Mouse (Mus musculus): ENCODE measurements around the gene Lef1. TPM values are rescaled to one million over a fixed set of nuclear protein-coding genes. Genes with fewer than 3 reads are reported as not detected.

Gene Lef1
- total RNA-seq, 4 experiments from 2014 or later: 7.4 to 7.6 (median 7.4) TPM

DNA sequence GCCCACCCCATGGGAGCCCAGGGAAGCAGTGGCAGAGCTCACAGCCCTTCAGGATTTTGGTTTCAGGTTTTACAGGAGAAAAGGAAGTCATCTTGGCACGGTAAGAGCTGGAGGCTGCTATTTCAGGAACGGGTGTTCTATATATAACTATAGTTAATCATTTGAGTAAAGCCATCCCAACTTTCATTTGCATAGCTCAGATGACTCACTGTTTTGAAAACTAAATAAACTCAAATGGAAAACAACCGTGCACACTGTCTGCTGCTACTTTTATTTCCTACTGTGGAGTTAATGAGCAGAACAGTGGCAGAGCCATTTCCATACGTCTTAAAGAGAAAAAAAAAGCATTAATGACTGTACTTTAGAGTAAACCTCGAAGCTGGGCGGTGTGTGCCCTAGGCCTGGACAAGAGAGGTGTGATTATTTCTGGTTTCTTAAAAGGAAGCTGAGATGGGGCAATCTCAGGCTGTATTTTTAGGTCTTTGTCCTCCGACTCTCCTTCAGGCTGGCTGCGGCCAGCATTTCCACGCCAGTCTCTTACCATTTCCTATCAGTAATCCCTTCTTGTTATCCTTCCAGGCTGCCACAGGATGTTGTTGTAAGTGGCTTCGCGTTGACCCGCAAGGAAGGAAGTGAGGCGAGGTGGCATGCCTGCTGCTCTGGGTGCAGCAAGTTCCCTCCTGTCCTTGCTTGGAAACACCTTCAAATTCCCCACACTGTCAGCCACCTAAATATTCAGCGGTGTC is 29.2 kb downstream of the Lef1 start:
- no peak for DNase-seq (ENCODE audit: low spot score in 2 of 2)

DNA sequence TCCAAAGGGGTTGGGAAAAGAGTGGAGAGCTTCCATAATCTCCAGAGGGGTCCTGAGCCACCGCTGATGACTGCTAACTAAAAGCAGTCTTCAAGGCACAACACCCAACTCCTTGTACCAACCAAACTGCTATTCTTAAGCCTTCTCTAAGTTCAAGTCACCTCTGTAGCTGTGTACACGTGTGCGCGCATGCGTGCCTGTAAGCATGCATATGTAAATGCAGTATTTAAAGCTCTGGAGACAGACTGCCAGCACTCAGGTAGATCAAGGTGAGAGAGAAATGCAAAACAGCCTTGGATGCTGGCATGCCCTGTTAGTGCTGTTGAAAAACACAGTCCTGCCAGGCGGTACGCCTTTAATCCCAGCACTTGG is 29.8 kb downstream of the Lef1 start:
- no peak for DNase-seq (ENCODE audit: low spot score in 2 of 2)

DNA sequence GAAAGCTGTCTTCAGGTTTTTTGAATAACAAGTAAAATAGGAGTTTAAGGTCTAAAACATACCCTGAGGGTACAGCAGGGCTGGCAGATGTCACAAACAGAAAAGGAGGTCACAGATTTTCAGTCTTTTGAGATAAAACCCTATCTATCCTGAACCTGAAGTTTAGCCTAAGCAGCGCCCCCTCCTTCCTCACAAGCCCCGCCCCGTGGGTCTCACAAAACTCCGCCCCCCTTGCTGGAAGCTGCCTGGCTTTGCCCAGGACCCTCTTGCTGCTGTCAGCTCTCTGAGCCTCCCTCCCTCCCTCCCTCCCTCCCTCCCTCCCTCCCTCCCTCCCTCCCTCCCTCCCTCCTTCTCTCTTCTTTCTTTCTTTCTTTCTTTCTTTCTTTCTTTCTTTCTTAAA is 31.3 kb downstream of the Lef1 start:
- no peak for DNase-seq (ENCODE audit: low spot score in 2 of 2)

DNA sequence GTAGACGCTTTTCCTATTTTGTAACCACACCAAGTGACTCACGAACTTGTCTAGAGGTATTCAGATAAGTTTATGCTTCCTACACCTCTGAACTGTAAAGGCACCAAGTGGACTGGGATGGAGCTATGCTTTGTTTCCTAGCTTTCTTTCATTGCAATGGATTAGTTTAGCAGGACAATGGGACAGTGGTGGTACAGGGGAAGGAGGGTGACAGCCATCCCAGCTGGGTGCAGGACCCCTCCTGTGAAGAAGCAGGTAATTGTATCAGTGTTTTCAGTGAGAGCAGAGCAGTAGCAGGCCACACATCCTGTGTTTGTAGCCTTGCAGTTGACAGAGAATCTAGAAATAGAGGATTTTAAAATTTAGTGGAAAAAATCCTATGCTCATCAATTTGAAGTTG is 34.0 kb downstream of the Lef1 start:
- DNase-seq (ENCODE audit: low spot score in 2 of 2): no peak

DNA sequence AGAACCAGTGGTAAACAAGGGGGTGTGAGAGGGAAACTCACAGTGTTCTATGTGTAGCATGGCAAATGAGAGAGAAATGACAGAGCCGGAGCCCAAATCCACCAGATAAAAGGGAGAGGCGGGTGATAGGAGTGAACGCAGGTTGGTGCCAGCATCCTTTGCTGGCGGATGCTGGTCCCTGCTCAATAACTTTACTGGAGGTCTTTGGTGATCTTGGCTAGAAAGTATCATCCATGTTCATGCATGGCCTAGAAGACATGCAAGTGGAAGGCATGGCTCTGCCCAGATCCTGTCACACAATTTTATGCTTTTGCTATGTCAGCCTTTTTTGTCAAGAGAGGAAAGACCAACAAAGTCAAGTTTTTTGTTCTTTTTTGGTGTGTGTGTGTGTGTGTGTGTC is 42.6 kb downstream of the Lef1 start:
- DNase-seq (ENCODE audit: low spot score in 2 of 2): no peak

DNA sequence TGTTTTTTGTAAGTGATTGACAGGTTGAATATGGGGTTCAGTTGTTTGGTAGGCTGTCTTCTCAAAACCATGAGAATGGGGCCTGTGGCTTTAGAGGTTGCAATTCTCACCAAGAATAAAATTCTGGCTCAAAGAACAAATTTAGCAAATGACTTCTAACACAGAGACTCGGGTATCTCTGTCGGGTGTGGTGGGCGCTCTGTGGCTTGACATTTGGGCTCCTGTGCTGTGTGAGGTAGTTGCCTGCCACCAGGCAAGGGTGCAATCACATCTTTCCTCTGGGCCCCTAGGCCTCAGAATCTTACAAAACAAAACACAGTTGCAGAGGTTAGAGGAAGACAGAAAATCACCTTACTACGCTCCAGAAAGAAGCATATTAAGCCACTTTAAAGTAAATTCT is 43.6 kb downstream of the Lef1 start:
- DNase-seq (ENCODE audit: low spot score in 2 of 2): no peak

DNA sequence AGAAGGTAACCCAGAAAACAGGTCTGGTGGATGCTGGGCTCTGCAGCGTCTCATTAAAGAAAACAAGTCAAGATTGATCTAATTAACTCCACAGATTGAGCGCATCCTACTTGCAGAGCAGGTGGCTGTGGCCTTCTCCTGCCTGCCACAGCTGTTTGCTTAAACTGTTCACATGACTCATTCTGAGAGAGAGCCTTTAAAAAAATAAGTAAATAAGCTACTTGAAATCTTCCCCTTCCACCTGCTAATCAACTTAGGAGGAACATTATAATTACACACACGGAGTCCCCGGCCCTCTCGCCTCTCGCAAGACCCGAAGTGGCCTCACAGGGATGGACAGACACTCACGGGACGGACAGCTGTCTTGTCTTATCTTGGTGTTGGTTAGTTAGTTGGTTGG is 44.3 kb downstream of the Lef1 start:
- no peak for DNase-seq (ENCODE audit: low spot score in 2 of 2)

DNA sequence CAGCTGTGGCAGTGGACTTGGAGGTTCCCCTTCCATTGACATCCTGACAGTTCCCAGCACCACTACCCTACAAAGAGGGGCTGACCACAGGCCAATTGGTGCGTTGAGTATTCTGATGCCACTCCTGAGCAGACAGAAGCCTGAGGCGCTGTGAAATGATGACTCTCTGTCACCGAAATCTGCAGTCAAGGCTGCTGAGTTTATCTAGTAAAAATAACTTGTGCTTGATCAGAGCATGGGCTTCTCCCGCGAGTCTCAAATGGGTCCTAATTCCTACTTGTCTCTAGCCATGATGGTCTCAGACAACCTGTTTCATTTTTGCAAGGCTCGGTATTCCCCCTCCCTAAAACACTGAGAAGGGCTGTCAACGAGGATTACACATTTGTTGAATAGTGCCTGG is 44.8 kb downstream of the Lef1 start:
- DNase-seq (ENCODE audit: low spot score in 2 of 2): no peak

DNA sequence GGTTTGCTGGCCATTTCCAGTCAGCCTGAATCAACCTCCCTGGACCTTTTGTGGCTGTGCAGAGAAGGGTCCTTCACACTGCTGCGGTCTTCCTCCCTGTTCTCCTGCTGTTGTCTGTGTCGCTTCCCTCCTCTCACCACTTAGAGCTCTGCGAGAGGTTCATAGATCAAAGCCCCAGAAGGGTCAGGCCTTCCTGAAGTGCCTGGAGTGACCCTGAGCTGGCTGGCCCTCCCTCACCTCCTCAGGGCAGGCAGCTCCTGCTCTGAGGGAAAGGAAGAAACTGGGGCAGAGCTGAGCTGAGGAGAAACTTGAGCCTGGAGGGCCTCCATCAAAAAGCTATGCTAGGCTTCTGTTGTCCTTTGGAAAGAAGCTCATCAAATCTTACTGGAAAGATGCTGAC is 45.4 kb downstream of the Lef1 start:
- no peak for DNase-seq (ENCODE audit: low spot score in 2 of 2)

DNA sequence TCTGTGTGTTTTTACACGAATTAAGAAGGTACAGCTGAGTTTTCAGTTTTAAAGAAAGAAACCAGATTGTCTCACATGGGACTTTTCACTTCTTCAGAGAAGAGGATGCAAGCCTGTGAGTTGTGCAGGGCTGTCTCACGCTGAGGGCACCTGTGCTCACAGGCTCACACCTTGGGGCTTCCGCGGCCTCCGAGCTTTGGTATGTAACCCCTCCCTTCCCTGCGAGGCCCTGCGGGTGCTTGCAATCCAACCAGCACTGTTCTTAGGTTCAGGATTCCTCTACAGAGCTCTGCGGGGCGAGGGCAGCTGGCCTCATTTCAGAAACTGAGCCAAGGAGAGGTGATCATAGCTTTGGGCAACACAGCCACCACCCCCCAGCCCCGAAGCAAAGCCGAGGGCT is 46.1 kb downstream of the Lef1 start:
- no peak for DNase-seq (ENCODE audit: low spot score in 2 of 2)

DNA sequence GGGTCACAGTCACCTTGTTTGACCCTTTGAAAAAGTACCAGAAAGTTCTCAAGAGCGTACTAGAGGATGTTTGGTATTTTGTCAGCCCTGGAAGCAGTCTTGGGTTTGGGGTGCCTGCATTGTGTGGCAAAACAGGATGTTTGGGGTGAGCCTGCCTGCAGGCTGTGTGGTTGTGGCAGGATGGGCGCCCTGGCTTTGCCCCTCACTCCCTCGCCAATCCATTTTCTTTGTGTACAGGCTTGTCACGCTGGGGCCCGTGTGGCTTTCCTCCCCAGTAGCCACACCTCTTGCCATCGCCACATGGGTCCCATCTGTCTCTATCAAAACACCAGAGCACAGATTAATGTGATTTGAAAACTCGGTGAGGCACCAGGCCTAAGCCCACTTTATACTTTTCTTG is 47.2 kb downstream of the Lef1 start:
- DNase-seq (ENCODE audit: low spot score in 2 of 2): no peak

DNA sequence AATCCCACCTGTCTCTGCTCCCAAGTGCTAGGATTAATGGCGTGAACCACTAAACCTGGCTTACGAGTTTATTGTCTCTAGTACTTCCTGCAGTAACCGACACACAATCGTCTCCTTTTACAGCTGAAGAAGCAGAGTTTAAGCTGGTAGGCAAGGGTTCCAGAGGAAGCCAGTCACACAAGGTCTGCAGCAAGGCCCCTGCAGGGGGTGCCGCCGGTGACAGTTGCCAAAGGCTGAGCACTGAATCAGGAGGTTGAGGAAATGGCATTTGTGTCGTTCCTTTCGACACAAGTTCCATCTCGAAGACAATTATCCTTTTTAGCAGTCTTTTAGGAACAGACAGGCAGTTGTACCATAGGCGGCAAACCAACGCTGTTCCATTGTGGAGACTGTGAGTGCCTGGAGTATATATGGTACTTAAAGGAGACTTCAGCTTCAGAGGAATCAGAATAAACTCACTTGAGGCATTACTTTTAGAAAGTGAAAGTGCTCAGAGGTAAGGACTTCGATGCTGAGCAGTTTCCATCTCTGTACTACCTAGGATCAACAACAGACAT is 49.0 kb downstream of the Lef1 start:
- DNase-seq (ENCODE audit: low spot score in 2 of 2): no peak

DNA sequence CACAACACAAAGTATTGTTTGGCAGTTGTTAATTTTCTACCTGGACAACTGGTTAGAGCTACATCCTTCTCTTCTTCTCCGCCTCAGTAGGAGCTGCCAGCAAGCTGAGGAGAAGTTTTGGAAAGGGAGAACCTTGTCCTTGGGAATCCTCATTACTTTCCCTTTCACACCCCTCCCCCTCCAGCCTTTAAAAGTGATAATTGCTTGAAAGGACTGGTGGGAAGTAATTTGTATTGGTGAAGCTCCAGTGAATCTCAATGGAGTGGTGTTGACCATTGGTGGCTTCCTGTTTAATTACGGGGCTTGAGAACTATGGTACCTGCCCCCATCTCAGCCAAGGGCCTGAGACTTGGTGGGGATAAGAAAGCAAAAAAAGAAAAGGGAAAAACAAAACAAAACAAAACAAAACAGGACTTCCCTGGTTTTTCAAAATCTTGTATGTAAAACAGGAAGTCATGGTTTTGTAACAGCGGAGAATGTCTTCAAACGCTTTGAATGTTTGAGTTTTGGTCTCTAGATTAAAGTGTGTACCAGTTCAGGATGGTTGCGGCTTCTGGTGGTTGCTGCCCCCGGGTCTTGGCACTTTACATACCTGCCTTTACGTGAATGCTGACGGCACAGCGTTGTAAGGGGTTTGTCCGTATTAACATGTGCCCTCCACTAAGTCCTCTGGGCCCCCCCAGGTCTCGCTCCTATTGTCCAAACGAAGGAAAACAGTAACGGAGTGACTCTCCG is 49.8 kb downstream of the Lef1 start:
- no peak for DNase-seq (ENCODE audit: low spot score in 2 of 2)

DNA sequence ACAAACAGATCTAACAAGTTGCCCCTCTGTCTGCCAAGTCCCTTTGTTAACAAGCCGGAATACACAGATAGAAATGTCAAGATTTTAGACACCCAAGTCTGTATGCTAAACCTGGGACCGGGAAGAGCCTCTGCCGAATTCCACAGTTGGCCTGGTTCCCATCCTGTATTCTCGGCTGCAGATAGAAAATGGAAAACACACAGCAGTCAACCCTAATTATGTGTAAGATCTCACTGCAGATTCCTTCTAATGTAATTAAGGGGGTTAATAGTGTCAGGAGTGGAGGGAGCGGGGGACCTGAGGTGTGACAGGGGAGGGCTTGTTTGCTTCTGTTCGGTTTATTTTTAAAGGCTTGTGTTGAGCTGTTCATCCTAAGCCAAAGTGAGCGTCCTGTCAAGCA is 50.6 kb downstream of the Lef1 start:
- DNase-seq (ENCODE audit: low spot score in 2 of 2): no peak

DNA sequence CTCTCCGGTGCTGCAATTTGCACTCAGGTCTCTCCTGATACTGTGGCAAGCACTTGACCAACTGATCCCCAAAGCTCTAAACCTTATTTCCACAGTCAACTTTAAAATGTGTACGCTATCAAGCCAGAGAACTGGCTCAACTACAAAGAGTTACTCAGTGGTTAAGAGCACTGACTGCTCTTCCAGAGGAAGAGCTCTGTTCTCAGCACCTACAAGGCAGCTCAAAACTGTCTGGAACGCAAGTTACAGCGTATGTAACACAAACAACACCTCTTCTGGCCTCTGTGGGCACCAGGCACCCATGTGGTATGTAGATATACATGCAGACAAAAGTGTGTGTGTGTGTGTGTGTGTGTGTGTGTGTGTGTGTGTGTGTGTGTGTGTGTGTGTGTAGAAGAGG is 57.5 kb downstream of the Lef1 start:
- DNase-seq (ENCODE audit: low spot score in 2 of 2): no peak

DNA sequence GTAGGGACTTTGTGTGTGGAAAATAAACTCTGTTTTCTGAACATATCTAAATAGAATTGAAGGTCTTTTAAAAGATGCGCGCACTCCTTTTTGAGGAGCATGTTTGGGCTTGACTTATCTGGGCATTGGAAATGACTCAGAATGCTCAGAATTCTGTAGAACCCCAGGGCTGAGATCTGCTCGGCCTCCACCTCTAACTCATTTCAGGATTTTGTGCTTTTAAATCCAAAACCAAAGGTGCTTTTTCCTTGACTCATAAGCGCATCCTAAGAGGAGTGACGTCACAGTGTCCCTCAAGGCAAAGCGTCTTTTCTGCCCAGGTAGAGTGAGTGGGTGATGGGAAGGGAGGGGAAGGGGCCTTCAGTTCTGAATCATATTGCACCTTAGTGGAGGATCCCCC is 58.9 kb downstream of the Lef1 start:
- no peak for DNase-seq (ENCODE audit: low spot score in 2 of 2)

DNA sequence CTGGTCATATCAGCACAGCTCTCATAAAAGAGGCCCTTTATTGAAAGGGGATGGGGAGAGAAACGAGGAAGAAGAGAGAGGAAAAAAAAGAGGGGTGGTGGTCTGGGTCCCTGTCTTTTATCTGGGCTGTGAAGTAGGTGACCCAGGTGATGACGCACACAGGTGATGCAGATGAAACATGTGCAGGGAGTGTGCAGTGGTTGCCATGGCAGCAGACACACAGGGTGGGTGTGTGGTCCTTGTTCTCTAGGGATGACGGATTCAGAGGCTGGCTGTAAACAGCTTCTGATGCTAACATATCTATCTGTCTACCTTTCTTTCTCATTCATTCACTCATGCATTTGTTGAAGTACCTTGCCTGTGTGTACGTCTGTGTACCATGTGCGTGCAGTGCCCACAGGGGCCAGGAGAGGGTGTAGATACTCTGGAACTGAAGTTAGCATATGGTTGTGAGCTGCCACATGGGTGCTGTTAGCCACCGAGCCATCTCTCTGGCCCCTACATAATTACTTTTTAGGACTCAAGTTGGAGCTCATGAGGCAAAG is 59.9 kb downstream of the Lef1 start:
- no peak for DNase-seq (ENCODE audit: low spot score in 2 of 2)

DNA sequence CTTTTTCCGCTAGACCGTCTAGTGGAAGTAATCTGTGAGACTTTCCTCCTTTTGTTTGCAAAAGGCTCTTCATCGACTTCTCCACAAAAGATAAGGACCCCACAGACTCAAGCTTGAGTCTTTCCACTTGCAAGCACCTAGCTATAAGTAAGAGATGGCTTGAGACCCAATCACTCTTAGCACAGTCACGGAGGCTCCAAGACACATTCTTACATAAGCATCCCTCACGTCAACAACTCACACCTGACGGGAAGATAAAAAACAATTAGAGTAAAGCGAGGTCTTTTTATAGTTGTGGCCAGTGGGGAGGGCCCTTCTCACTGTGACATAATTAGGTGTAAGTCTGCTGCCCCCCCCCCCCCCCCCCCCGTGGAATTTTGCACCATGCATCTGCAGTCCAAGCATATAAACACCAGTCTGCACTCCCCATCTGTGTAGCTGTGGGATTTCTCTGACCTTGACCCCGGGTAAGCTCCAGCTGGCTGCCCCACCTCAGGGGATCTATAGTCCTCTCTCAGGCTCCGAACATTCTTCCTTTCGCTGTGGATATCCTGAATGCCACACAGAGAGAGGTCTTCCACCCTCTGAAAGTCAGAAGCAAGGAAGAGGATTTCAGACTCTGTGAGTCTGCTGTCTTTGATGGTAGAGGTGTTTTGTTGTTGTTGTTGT is 61.2 kb downstream of the Lef1 start:
- no peak for DNase-seq (ENCODE audit: low spot score in 2 of 2)

DNA sequence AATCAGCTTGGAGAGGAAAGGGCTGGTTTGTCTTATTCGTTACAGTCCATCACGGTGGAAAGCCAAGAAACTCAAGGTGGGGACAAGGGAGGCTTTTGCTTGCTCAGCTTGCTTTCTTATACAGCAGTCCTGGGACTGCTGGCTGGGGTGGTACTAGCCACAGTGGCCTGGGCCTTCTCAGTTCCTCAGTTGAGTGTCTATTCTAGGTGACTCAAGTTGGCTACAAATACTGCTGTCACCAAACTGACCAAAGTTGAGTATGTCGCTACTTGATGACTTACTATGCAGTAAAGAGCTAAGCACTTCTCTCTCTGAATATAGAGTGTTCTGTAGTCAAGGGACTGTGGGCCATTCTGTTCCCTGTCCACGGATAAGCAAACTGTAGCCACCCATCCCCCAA is 62.0 kb downstream of the Lef1 start:
- no peak for DNase-seq (ENCODE audit: low spot score in 2 of 2)

DNA sequence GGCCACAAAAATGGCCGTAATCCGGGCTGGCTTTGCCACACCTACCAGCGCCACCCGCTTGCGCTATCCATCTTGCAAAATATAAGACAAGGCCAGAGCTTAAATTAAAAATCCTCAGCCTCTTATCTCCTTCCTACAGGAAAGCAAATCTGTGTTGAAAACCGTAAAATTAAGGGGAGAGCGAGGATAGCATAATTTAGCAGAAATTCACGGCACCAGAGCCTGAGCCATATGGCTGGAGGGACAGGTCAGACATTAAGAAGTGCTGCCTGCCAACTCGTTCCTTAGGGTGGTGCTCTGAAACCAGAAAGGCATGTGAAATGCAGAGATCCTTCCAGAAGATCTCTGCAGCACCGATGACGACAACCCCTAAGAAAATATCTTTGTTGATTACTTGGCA is 70.7 kb downstream of the Lef1 start:
- no peak for DNase-seq (ENCODE audit: low spot score in 2 of 2)

DNA sequence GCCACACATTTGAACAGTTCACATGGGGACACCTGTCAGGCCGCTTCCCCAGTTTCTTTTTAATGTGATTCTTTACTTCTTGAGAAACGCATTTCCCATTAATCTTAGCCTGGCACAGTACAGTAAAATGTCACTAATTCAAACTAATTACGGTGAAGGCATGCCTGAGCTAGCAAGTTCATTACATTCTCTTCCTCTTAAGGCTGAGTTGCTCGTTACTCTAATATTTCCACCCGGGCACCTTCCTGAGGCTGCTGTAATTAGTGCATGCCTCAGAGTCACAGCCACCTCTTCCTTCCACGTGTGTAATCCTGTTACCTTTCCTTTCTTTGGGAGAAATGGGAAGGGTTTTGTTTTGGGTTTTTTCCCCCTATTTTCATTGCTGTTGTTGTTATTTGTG is 71.9 kb downstream of the Lef1 start:
- no peak for DNase-seq (ENCODE audit: low spot score in 2 of 2)

DNA sequence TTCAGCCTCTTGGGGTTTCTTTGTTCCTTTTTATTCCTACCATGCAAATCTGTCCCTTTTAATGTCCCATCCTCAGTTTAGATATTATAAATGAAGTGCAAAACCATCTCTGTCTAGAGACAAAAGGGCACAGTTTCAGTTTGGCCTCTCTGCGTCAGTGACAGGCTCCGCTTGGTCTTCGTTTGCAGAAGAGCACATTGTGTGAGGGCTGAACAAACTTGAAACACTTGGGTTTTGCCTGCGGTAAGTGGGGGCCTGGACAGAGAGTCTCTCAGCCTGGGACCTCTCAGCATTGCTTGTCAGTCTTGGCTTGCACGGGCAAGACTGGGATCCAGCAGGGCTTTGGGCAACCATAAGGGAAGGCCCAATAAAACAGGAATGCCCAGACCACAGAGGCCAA is 75.9 kb downstream of the Lef1 start:
- no peak for DNase-seq (ENCODE audit: low spot score in 2 of 2)
